Mouse (Mus musculus) thymus, adult 2 months (tissue): Measurements from ENCODE around the gene Slc38a3.

ENCODE experiments used
- CTCF ChIP-seq: fragments of 200-500 bp; IDR thresholded peaks from 2 replicates; pipeline ENCODE4 v1.5.1; 2012; ENCODE audit warnings: mild to moderate bottlenecking, control low read depth, low read length, moderate library complexity, borderline replicate concordance; ENCODE audit not compliant: control insufficient read depth, poor library complexity, insufficient read depth; ENCODE audit errors: extremely low read depth
- POLR2A ChIP-seq: fragments of 200-500 bp; IDR thresholded peaks from 2 replicates; pipeline ENCODE4 v1.6.1; 2012; ENCODE audit warnings: mild to moderate bottlenecking, low read length, control low read depth, moderate library complexity; ENCODE audit not compliant: control insufficient read depth, poor library complexity, insufficient read depth; ENCODE audit errors: extremely low read depth

DNA sequence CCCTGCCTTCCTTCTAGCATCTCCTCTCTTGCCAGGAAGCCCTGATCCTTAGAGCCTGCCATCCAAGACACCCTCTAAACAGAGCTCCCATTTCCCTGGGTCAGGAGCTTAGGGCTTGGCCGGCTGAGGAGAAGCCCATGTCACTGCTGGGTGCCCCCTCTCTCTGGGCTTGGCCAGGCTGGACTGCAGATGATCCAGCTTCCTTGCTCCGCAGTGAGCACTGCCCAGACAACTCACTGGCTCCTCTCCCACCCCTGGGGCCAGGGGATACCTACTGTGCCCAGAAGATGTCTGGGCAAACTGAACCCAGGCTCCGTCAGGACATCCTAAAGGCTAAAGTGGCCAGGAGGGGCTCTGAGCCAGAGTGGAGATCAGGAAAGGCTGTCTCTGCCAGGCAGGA is 9.4 kb downstream of the Slc38a3 start:
- TF ChIP-seq POLR2A = no peak
- no peak for TF ChIP-seq CTCF
